Mouse (Mus musculus): ENCODE results near the gene Smpd3.

The Smpd3 gene

DNA sequence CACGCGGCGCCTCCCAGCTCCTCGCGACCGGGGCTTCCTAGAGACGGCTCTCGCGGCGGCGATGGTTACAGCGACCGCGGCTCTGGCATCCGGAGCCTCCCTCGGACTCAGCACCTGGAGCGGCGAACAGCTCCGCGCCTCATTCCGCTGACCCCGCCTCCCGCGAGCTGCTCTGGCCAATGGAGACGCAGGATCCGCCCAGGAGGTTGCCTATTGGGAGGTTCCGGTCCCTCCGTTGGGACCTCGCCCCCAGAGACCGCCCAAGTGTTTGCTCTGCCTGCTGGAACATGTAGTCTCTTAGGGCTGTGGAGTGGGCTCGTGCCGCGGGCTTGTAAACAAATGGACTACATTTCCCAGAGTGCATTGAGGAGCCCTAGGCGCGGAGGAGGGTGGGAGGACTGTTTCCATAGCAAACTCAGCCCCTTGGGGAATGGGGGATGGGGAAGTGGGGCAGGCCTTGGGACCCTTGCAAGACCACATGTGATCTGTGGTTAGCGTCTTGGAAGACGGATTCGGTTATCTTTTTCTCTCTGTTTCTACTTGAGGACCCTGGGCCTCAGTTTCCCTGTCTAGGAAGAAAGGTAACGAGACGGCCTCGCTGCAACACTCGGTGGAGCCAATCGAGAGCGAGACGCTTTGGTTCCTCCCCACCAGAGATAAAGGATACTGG, at the start of gene Smpd3:
Gene Smpd3, minus strand, starts transcription at position 137 of the 670 bp plus-strand sequence.
- DNase-seq (ENCODE audit: low read depth, low spot score) = peak; percentile 100

DNA sequence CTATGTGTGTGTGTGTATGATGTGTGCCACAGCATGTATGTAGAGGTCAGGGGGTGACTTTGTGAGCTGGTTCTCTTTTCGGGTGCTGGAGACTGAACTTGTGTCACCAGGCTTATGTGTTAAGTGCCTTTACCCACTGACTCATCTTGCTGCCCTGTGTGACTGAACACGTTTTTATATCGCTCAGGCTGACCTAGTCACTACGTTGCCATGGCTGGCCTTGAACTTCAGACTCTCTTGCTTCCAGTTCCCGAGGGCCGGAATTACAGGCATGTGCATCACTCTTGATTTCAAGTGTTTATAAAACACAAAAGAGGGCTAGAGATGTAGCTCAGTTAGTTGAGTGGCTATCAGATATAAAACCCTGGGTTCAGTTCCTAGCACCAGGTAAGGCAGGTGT, 43.2 kb upstream of the Smpd3 start:
- DNase-seq (ENCODE audit: low read depth, low spot score) = no peak

DNA sequence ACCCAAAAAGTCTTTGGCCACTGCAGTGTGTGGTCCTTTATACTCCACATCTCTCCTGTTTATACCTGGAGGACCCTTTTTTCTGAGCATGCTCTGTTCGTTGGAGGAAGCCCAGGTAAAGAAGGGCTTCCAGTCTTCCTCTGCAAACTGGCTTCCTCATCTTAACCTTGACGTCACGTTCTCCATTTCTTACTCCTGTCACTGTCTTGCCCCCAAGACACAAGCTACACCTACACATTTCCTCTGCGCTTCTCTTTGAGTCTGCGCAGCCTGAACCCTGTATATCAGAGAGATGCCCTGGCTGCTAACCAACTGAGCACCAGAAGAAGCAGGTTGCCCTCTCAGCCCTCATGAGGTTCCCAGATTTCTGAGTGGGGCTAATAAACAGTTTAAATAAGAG, 41.6 kb upstream of the Smpd3 start:
- DNase-seq (ENCODE audit: low read depth, low spot score) = no peak

DNA sequence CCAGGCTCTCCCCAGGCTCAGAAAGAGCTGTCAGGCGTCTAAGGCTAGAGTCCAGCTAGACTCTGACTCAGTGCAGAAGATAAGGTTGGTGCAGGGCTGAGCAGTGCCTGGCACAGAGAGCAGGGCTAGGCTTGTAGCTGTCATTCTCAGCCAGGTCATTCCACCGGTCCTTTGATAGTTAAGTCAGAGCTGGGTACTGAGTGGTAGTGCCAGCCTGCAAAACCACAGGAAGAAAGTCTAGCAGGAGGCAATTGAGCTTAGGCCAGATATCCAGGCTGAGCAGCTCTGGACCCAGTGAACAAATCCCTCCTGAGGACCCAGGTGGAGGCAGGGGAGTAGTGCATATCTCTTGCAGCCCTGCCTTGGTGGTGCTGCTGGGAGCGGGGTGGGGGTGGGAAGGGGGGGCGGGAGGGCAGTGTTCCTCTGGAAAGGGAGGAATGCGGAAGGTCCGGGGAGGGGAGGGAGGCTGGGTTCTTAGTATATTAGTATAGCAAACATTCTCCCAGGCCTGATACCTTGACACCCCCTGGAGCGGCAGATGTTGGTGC, 40.8 kb upstream of the Smpd3 start:
- no peak for DNase-seq (ENCODE audit: low read depth, low spot score)

DNA sequence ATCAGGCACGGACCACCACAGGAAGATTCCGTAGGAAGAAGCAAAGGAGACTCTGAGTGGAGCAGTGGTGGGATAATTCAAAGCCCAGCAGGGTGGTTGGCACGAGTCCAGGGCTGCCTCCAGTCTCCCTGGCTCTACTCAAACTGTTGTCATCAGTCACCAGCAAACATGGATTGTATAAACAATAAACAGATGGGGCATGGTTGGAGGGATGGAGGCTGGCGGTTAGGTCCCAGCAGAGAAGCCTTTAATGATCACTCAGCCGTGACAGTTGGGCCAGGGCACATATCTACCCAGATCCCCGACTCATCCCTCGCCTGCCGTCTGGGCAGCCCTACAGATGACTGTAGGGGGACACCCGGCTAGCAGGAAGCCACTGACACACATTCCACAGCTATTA, 39.1 kb upstream of the Smpd3 start:
- no peak for DNase-seq (ENCODE audit: low read depth, low spot score)

DNA sequence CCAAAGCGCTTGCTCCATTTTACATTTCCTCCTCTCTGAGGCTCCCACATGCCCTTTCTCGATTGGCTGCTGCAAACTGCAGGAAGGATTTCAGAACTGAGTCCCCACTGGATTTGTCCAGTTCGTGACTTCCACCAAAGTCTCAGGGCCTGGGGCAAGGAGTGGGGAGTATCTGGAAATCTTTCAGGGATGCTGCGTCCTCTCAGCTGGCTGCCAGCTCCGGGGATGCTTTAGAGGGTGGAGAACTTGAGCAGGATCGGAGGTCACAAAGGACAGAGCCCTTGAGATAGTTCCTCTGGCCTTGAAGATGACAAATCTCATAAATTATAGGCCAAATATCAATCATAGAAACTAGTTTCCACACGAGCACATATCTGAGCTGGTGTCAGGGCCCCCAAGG, 38.2 kb upstream of the Smpd3 start:
- no peak for DNase-seq (ENCODE audit: low read depth, low spot score)

DNA sequence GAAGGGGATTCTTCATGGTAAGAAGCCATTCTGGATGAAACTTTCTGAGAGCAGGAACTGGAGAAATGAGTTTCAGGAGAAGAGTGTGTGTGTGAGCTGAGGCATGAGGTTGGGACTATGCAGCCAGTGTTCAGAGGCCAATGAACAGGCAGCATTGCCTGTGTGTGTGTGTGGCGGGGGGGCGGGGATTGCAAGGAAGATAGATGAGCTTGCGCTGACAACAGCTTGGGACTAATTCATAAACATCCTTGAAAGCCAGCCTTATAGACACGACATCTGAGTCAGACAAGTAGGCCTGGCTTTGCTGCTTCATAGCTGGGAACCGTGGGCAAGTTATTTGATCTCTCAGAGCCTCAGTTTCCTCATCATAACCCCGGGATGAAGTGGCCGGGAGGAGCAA, 31.3 kb upstream of the Smpd3 start:
- no peak for DNase-seq (ENCODE audit: low read depth, low spot score)

DNA sequence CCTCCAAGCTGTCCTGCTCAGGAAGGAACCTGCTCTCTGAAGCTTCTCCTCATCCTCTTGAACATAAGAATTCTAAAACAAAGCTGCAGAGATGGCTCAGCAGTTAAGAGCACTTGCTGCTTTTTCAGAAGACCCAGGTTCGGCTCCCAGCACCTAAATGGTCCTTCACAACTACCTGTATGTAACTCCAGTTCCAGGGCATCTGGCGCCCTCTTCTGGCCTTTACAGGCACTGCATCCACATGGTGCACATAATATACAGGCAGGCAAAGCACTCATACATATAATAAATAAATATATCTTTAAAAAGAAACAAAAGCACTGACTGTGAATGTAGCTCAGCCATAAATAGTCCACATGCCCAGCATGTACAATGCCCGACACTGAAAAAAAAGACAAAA, 30.7 kb upstream of the Smpd3 start:
- peak; percentile 70 for DNase-seq (ENCODE audit: low read depth, low spot score)

DNA sequence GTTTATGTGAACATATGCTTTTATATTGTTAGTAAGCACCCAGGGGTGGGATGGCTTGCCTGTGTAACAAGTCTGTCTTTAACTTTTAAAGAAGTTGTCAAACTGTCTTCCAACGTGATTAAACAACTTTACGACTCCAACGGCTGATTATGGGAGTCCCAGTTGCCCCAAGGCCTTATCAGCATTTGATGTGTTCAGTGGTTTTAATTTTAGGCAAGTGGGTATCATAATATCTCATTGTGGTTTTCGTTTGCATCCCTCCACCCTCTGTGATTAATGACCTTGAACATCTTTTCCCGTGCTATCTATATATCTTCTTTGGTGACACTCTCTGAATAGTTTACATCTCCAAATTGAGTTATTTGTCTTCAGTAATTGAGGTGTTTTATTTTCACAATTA, 27.0 kb upstream of the Smpd3 start:
- no peak for DNase-seq (ENCODE audit: low read depth, low spot score)

DNA sequence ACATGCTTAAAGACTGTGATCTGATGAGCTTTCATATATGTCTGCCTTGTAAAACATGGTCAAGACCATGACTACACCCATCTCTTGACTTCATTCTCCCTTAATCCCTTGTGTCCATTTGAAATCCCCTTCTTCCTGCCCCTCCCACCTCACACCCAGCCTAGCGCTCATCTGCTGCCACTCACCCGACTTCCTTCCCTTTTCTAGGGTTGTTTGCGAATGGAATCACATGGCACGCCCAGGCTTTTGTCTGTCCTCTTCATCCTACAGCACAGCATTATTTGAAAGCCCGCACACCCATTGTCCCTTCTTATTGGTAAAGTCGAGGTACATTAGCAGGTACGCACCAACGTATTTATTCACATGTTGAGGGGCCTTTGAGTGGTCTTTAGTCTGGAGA, 26.5 kb upstream of the Smpd3 start:
- peak; percentile 39 for DNase-seq (ENCODE audit: low read depth, low spot score)

DNA sequence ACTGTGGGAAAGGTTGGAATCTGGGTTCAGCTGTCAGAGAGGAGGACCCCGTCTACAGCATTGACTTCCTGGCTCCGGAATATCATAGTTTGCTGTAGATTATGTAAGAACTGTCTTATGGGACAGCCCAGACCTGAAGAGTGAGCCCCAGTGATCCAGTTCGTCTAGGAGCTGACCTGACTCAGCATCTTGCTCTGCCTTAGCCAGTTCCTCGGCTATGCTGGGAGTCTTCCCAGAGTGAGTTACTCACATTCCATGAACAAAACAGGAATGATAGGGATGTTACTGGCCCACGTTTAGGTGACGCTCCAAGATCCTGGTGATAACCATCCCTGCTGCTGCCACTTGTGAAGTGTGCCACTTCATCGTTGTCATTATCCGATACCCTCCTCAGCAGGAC, 25.5 kb upstream of the Smpd3 start:
- no peak for DNase-seq (ENCODE audit: low read depth, low spot score)

DNA sequence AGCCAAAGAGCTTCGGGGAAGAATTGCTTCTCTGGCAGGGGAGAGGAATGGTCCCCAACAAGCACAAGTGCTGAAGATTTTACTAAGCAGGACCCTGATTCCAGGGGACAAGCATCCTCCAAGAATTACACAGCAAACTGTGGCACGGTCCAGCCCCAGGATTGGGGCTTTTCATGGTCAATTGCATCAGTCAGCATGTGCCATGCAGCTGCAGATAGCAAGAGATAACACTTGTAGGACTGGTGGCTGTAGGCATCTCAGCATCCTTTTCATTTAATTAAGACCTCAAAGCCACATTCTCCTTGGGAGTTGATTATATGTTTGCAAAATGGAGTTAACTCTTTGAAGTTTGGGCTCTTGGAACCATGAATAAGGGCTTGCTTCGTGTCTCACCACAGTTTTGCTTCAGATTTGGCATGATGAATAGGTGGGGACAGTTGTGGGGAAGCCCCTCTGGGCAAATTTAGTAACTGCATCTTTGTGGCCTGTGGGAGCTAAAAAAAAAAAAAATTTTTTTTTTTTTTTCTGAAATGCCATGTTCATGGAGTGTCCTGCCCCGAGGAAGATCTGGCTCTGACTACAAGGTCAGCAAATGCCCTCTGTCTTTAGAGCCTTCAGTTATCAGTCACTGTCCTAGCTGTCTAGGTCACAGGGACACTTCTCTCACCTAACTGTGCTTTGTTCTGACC, 22.0 kb upstream of the Smpd3 start:
- no peak for DNase-seq (ENCODE audit: low read depth, low spot score)

DNA sequence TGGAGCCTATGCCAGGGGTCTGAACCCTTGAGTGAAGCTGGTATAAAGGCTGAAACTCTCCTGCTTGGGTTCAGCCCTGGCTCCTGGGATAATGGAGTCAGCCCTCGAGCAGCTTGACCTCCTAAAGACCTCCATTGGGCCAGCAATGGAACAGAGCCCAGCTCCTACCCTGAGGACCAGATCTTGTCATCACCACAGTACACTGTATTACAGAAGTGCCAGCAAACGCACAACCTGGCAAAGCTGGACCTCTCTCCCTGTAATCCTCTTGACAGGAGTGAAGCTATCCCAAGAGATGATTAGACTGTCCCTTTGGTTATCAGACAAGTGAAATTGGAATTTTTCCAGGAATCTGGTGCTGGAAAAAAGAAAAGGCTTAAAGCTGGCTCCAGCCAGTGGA, 13.3 kb upstream of the Smpd3 start:
- no peak for DNase-seq (ENCODE audit: low read depth, low spot score)

DNA sequence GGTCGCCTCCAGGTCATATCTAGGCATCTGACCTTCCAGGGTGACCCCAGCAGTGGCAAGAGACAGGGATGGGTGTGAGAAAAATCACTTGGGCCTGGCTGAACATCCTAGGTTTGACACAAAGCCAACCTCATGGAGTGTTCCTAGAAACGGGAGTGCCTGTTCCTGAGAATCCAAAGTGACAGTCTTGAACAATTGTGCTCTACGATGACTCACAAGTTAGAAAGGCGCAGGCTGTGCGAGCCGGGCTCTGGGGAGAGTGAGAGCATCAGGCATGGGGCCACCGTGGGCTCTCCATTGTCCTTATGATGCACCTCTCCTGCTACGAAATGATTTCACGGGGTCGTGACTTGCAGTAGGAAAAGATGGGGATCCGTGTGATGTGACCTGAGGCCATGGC, 11.6 kb upstream of the Smpd3 start:
- no peak for DNase-seq (ENCODE audit: low read depth, low spot score)

DNA sequence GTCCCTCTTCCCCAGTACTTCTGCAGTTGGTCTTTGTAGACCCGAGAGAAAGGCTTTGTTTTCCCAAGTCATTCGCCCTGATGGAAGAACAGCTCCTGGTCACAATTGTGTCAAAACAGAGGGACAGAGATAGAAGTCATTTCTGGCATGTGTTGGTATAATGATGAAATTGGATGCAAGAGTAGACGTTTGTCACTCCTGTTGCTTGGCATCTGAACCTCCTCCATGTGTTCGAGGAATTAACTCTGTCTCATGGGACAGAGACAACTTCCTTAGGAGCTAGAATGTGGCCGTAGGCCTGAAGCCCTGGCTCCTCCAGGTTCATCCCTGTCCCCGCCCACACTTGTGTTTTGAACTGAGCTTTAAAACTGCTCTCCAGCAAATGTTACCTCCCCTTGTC, 8.3 kb upstream of the Smpd3 start:
- no peak for DNase-seq (ENCODE audit: low read depth, low spot score)

DNA sequence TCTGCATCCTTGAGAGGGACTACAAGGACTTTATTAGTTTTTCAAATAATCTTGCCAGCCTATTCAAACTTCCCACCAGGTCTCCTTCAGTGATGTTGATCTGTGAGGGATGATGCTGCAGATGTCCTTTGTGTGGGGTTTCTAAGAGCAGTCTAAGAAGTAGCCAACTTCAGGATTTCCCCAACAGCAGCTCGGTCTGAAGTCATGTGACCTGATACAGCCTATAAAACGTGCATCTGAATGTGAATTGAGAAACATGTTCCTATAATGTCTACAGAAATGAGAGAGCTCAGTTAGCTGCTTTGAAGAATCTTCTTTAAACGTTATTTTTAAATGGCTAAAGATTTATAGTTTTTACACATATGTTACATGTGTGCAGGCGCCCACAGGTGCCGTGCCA, 5.7 kb upstream of the Smpd3 start:
- DNase-seq (ENCODE audit: low read depth, low spot score) = no peak

DNA sequence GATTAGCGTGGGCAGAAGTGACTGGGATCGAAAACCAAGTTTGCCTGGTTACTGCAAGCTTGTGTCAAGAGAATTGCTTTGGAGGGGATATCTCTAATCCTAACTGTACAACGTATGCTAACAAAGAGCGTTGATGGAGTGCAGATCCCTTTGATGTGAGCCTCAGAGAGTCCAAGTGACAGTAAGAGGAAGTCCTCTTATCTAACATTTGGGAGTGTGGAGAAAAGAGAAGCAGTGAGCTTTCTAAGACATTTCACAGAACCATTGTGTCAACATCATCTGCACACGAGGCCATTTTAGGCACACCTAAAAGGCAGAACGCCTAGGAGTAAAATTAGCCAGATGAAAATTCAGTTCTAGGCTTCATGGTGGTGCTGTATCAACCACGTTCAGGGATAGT, 5.0 kb upstream of the Smpd3 start:
- no peak for DNase-seq (ENCODE audit: low read depth, low spot score)

DNA sequence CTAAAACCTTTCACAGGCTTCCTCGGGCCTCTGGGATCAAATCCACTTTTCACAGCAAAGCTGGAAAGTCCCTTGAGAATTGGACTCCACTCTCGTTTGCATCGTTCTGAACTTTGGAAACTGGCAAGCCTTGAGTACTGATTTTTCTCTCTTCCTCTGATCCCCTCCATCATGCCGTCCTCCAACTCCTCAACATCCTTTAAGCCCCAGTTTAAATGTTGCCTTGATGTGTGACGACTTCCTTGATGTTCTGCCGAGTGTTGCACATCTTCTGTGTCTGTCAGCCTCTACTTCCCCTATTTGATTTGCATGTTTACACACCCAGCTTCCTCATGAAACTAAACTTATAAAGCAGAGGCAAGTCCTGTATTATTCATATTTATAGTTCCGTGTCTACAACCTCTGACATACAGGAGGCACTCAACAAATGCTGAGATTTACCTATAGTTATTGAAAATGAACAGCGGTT, 987 bp upstream of the Smpd3 start:
- DNase-seq (ENCODE audit: low read depth, low spot score) = no peak

DNA sequence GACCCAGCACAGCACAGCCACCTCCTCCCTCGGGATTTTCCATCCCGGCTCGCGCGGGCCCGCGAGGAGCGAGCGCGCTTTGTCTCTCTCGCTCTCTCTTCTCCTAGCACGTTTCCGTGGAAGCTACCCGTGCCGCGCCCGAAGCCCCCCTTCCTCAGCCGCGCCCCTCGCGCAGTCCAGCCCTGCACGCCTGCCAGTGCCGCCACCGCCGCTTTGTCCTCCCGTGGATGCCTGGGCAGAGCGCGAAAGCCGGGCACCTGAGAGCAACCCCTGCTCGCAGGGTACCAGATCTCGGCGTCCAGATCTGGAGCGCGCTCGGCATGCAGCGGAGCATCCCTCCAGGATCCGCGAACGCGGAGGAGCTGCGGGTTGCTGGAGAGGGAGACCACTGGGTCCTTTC, 1.2 kb downstream of the Smpd3 start:
- peak; percentile 13 for DNase-seq (ENCODE audit: low read depth, low spot score)

DNA sequence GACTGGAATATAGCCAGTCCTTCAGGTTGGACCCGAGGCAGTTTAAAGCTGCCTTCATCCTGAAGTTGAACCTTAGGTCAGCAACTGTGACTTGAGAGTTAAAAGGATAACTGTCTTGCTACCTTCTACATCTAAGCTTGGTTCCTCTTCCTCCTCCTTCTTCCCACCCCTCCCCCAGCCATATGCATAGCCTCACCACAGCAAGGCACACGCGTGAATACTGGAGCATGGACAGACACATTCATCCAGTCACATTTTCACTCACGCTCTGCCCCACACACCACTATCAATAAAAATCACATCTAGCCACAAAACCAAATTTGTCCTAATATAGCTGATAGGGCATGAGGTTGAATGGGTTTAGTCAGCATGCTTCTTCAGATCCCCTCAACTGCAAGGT, 1.8 kb downstream of the Smpd3 start:
- DNase-seq (ENCODE audit: low read depth, low spot score) = no peak

DNA sequence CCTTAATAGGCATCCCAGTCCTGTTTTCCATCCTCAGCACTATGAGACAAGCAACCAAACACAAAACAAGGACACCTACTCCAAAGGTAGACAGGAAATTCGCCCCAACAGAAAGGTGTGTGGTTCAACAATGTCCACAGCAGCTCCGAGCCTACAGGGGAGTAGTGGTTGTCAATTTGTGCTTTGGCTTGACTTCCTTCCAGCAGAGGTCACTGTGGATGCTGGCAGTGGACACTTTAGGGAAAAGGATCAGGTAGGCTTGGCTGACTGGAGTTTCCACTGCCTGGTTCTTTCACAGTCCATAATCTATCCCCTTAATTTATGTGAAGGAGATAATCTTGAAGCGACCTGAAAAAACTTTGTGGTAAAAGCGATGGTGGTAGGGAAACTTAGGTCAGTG, 2.6 kb downstream of the Smpd3 start:
- DNase-seq (ENCODE audit: low read depth, low spot score) = no peak

DNA sequence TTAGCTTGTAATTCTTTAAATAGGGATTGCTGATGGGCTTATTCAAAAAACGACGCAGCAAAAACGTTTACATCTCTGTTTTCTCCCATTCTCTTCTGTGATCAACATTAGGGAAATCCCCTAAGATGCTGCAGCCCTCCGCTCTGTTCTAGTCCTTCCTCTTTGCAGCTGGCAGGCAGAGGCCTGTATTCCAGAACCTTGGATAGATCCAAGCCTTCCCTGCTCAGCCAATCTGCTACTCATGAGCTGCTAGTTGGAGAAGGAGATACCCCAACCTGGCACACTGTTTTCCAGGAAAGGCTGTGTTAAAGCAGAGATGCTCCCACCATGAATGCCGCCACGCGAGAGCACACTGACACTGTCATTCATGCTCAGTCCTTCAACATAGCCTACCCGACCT, 4.4 kb downstream of the Smpd3 start:
- peak; percentile 50 for DNase-seq (ENCODE audit: low read depth, low spot score)

DNA sequence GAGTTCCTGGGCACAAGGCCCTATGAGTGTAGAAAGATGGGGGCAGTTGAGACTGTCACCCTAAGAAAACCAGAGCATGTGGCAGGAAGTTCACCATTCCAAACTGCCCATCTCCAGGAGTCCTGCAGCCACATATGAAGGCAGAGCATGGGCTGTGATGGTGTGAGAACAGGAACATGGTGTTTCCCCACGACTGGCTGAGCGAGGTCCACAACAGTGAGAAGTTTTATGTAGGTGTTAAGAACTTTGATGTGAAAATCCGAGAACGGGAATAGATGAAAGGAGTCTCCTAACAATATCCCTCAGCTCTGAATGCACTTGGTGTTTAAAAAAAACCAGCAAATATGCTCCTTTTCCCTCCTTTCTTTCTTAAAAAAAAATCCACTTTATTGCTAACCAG, 5.3 kb downstream of the Smpd3 start:
- no peak for DNase-seq (ENCODE audit: low read depth, low spot score)

All from ZHBTc4 (cell line).